Mouse (Mus musculus) heart, postnatal 0 days (tissue): ENCODE results near the gene Plekho1. TPM values are rescaled to one million over a fixed set of nuclear protein-coding genes. Genes with fewer than 3 reads are reported as not detected.

Experiments used
- ATAC-seq: fragments of 200-750 bp; cut with Nextera tagmentation; 2 replicates; pipeline ENCODE4 v1.8.0; 2017; ENCODE audit warnings: low read depth, moderate number of reproducible peaks, moderate library complexity; ENCODE audit not compliant: insufficient read depth
- DNase-seq: peaks from one replicate; pipeline ENCODE4 v3.0.0-alpha.2; 2016; ENCODE audit warnings: low spot score
- H3K27ac ChIP-seq: fragments of 300-500 bp; sonication (generic); 2 replicates; pipeline ENCODE4 v1.5.1; 2014; ENCODE audit warnings: low read depth, mild to moderate bottlenecking
- H3K27me3 ChIP-seq: fragments of 300-500 bp; sonication (generic); 2 replicates; pipeline ENCODE4 v1.6.1; 2014; ENCODE audit warnings: low read length, mixed read lengths; ENCODE audit not compliant: control insufficient read depth, insufficient read depth
- H3K36me3 ChIP-seq: fragments of 300-500 bp; sonication (generic); replicated peaks from 2 replicates; pipeline ENCODE4 v1.6.1; 2014; ENCODE audit warnings: low read length, mixed read lengths; ENCODE audit not compliant: control insufficient read depth, insufficient read depth
- H3K4me1 ChIP-seq: fragments of 300-500 bp; sonication (generic); 2 replicates; pipeline ENCODE4 v1.6.1; 2014; ENCODE audit warnings: antibody characterized with exemption; ENCODE audit not compliant: control insufficient read depth, insufficient read depth
- H3K4me2 ChIP-seq: fragments of 300-500 bp; sonication (generic); 2 replicates; pipeline ENCODE4 v1.6.1; 2014; ENCODE audit warnings: low read depth, mild to moderate bottlenecking, low read length, moderate library complexity
- H3K4me3 ChIP-seq: fragments of 300-500 bp; sonication (generic); 2 replicates; pipeline ENCODE4 v1.5.1; 2014; ENCODE audit warnings: low read depth, low read length
- H3K9ac ChIP-seq: fragments of 300-500 bp; sonication (generic); replicated peaks from 2 replicates; pipeline ENCODE4 v1.6.1; 2014; ENCODE audit warnings: low read depth, low read length, mixed read lengths
- H3K9me3 ChIP-seq: fragments of 300-500 bp; sonication (generic); replicated peaks from 2 replicates; pipeline ENCODE4 v1.6.1; 2016; ENCODE audit warnings: low read length; ENCODE audit not compliant: control insufficient read depth
- CTCF ChIP-seq: IDR thresholded peaks from 2 replicates; pipeline ENCODE4 v1.5.1; 2016; ENCODE audit warnings: antibody characterized with exemption, control low read depth, low read depth
- EP300 ChIP-seq: IDR thresholded peaks from 2 replicates; pipeline ENCODE4 v1.6.1; 2016; ENCODE audit warnings: antibody characterized with exemption, low read depth
- WGBS: fragments of 180-500 bp; shearing (Covaris S2); extraction: QIAGEN DNeasy Blood & Tissue Kit; methylation state at CpG from one replicate; pipeline ENCODE4 v1.1.7; 2014; 5-methylcytosine and 5-hydroxymethylcytosine counted together
- polyA plus RNA-seq: library from polyadenylated mRNA; unstranded; fragments of >200 nt; fragmentation: Nextera tagmentation; extraction: Ambion mirVana; gene quantifications from 2 replicates; pipeline ENCODE4 v1.2.1, GENCODE M21; 2015
- total RNA-seq: library from RNA; depleted of rRNA; stranded (reverse); fragments of >200 nt; gene quantifications from 2 replicates; pipeline ENCODE4 v1.2.3, GENCODE M21; 2014; ENCODE audit warnings: low replicate concordance

The Plekho1 gene
- total and polyA plus RNA-seq, 2 experiments from 2014 or later, result 94.8 to 138 TPM

- DNase-seq, result no peak
- Histone ChIP-seq H3K4me1 (peaks cover 50% of the 10 kb centered on the region), H3K36me3 (peaks cover 34% of the 10 kb centered on the region), H3K27ac (peak overlapping the region; percentile 97), H3K27me3 (no peaks in the 10 kb centered on the region), H3K4me3 (peak overlapping the region; percentile 77), H3K9me3 (no peaks in the 10 kb centered on the region), H3K9ac (peak overlapping the region; percentile 93), H3K4me2 (peak overlapping the region; percentile 74)
- WGBS, result 6% methylated on average over 4 of the region's 4 CpGs
- ATAC-seq, result peak; percentile 35; the same call in 1 of the 2 replicates
- TF ChIP-seq EP300 (peak; percentile 7; the same call in 1 of the 2 replicates), CTCF (peak; percentile 54)
Observed at GRCm38 (mm10) chr3:95993881-95994280, 1.9 kb downstream of the Plekho1 start.

- Histone ChIP-seq H3K27me3 (no peaks in the 10 kb centered on the region), H3K4me2 (peak overlapping the region; percentile 74), H3K4me3 (peak overlapping the region; percentile 77), H3K36me3 (peaks cover 42% of the 10 kb centered on the region), H3K9ac (peak overlapping the region; percentile 93), H3K27ac (peak overlapping the region; percentile 97), H3K9me3 (no peaks in the 10 kb centered on the region), H3K4me1 (peaks cover 45% of the 10 kb centered on the region)
- ATAC-seq, result no peak
- 11% methylated on average over 5 of the region's 5 CpGs for WGBS
- TF ChIP-seq EP300 (no peak), CTCF (no peak)
- DNase-seq, result peak; percentile 55
Observed at GRCm38 (mm10) chr3:95992990-95993603, 2.7 kb downstream of the Plekho1 start.

- H3K9me3 ChIP-seq, result no peaks in the 10 kb centered on the region
- no peak for ATAC-seq
- H3K27me3 ChIP-seq, result no peaks in the 10 kb centered on the region
- H3K4me1 ChIP-seq, result peaks cover 53% of the 10 kb centered on the region
- H3K27ac ChIP-seq, result peak overlapping the region; percentile 39
- no peak overlapping the region for H3K4me3 ChIP-seq
- TF ChIP-seq EP300 (no peak), CTCF (no peak)
- H3K4me2 ChIP-seq, result no peak overlapping the region
- H3K36me3 ChIP-seq, result peaks cover 45% of the 10 kb centered on the region
- DNase-seq, result no peak
- H3K9ac ChIP-seq, result no peak overlapping the region
- 57% methylated on average over 12 of the region's 12 CpGs for WGBS
Observed at GRCm38 (mm10) chr3:95990413-95990941, 5.3 kb downstream of the Plekho1 start.

- Histone ChIP-seq H3K36me3 (peaks cover 45% of the 10 kb centered on the region), H3K4me2 (no peak overlapping the region), H3K9me3 (no peaks in the 10 kb centered on the region), H3K4me1 (peaks cover 59% of the 10 kb centered on the region), H3K9ac (no peak overlapping the region), H3K4me3 (no peak overlapping the region), H3K27me3 (no peaks in the 10 kb centered on the region), H3K27ac (no peak overlapping the region)
- ATAC-seq (no peak), DNase-seq (no peak)
- 44% methylated on average over 10 of the region's 10 CpGs for WGBS
- TF ChIP-seq EP300, result no peak
Observed at GRCm38 (mm10) chr3:95988969-95989368, 6.8 kb downstream of the Plekho1 start.

- Histone ChIP-seq H3K9me3 (no peaks in the 10 kb centered on the region), H3K27me3 (no peaks in the 10 kb centered on the region), H3K27ac (no peak overlapping the region), H3K36me3 (peaks cover 45% of the 10 kb centered on the region), H3K4me3 (no peak overlapping the region), H3K9ac (no peak overlapping the region), H3K4me1 (peaks cover 52% of the 10 kb centered on the region), H3K4me2 (no peak overlapping the region)
- DNase-seq, result no peak
- 90% methylated on average over 1 of the region's 1 CpGs for WGBS
- no peak for TF ChIP-seq CTCF
- TF ChIP-seq EP300, result no peak
- no peak for ATAC-seq
Observed at GRCm38 (mm10) chr3:95988138-95988537, 7.7 kb downstream of the Plekho1 start.
